Mouse (Mus musculus): ENCODE results near the gene Camk2g. TPM values are rescaled to one million over a fixed set of nuclear protein-coding genes. Genes with fewer than 3 reads are reported as not detected.

Gene Camk2g
- polyA plus RNA-seq, 2 experiments = 3.9 to 5.4 TPM

- no peak overlapping the region for H3K27ac ChIP-seq
- 64% methylated on average over 2 of the region's 2 CpGs for WGBS (ENCODE audit: insufficient replicate concordance)
- TF ChIP-seq EP300 (IDR thresholded peaks at IDR 0.05; ENCODE audit: low read depth) (no peak), CTCF (IDR thresholded peaks at IDR 0.05; ENCODE audit: low read depth) (no peak)
- no peaks in the 10 kb centered on the region for H3K27me3 ChIP-seq (ENCODE audit: control insufficient read depth, insufficient read depth, low read length)
- no peak overlapping the region for H3K4me2 ChIP-seq (ENCODE audit: low read depth)
- no peaks in the 10 kb centered on the region for H3K9me3 ChIP-seq (ENCODE audit: control insufficient read depth, low read length)
- H3K36me3 ChIP-seq (replicated peaks; ENCODE audit: control insufficient read depth, insufficient read depth, low read depth) = no peaks in the 10 kb centered on the region
- H3K9ac ChIP-seq (replicated peaks) = no peak overlapping the region
- ATAC-seq (ENCODE audit: insufficient read depth) (no peak), DNase-seq (ENCODE audit: low read depth in 3 of 3, low spot score in 3 of 3) (no peak)
- peaks cover 0 to 2% of the 10 kb centered on the region in 2 experiments; a peak in 1 of 4 replicates for H3K4me1 ChIP-seq (replicated peaks; ENCODE audit: control insufficient read depth in 2 of 2, insufficient read depth in 2 of 2, low read length in 1 of 2)
- H3K4me3 ChIP-seq (ENCODE audit: insufficient read depth in 1 of 2, low read depth in 2 of 2, low read length in 2 of 2) = no peak overlapping the region
Observed at GRCm38 (mm10) chr14:20825516-20825915, 31.6 kb upstream of the Camk2g start.

GRCm38 (mm10) chr14:20824517-20824916, 30.6 kb upstream of the Camk2g start:
- no peaks in the 10 kb centered on the region for H3K9me3 ChIP-seq (ENCODE audit: control insufficient read depth, low read length)
- no peak overlapping the region for H3K9ac ChIP-seq (replicated peaks)
- ATAC-seq (ENCODE audit: insufficient read depth) (no peak), DNase-seq (ENCODE audit: low read depth in 3 of 3, low spot score in 3 of 3) (no peak)
- no peak overlapping the region for H3K4me2 ChIP-seq (ENCODE audit: low read depth)
- no peak overlapping the region for H3K27ac ChIP-seq
- peaks cover 0 to under 1% of the 10 kb centered on the region in 2 experiments; a peak in 1 of 4 replicates for H3K4me1 ChIP-seq (replicated peaks; ENCODE audit: control insufficient read depth in 2 of 2, insufficient read depth in 2 of 2, low read length in 1 of 2)
- WGBS (ENCODE audit: insufficient replicate concordance) = 55% methylated on average over 1 of the region's 1 CpGs
- no peak overlapping the region for H3K4me3 ChIP-seq (ENCODE audit: insufficient read depth in 1 of 2, low read depth in 2 of 2, low read length in 2 of 2)
- no peaks in the 10 kb centered on the region for H3K36me3 ChIP-seq (replicated peaks; ENCODE audit: control insufficient read depth, insufficient read depth, low read depth)
- no peak for TF ChIP-seq CTCF (IDR thresholded peaks at IDR 0.05; ENCODE audit: low read depth)
- H3K27me3 ChIP-seq (ENCODE audit: control insufficient read depth, insufficient read depth, low read length) = no peaks in the 10 kb centered on the region

GRCm38 (mm10) chr14:20815448-20815847, 21.6 kb upstream of the Camk2g start:
- Histone ChIP-seq H3K4me1 (replicated peaks; ENCODE audit: control insufficient read depth in 2 of 2, insufficient read depth in 2 of 2, low read length in 1 of 2) (0 out of 4 replicates have a peak, but pooled peaks cover 0 to 2% of the 10 kb centered on the region in 2 experiments), H3K36me3 (replicated peaks; ENCODE audit: control insufficient read depth, insufficient read depth, low read depth) (no peaks in the 10 kb centered on the region), H3K9me3 (ENCODE audit: control insufficient read depth, low read length) (no peaks in the 10 kb centered on the region), H3K4me2 (ENCODE audit: low read depth) (no peak overlapping the region), H3K27ac (no peak overlapping the region), H3K4me3 (ENCODE audit: insufficient read depth in 1 of 2, low read depth in 2 of 2, low read length in 2 of 2) (no peak overlapping the region), H3K27me3 (ENCODE audit: control insufficient read depth, insufficient read depth, low read length) (no peaks in the 10 kb centered on the region), H3K9ac (replicated peaks) (no peak overlapping the region)
- 54% methylated on average over 3 of the region's 3 CpGs for WGBS (ENCODE audit: insufficient replicate concordance)
- DNase-seq (ENCODE audit: low read depth in 3 of 3, low spot score in 3 of 3) = no peak
- ATAC-seq (ENCODE audit: insufficient read depth) = no peak
- TF ChIP-seq CTCF (IDR thresholded peaks at IDR 0.05; ENCODE audit: low read depth) (no peak), EP300 (IDR thresholded peaks at IDR 0.05; ENCODE audit: low read depth) (no peak)

GRCm38 (mm10) chr14:20811779-20812406, 18.0 kb upstream of the Camk2g start:
- DNase-seq (ENCODE audit: low read depth in 3 of 3, low spot score in 3 of 3) = no peak
- TF ChIP-seq CTCF (IDR thresholded peaks at IDR 0.05; ENCODE audit: low read depth) (no peak), EP300 (IDR thresholded peaks at IDR 0.05; ENCODE audit: low read depth) (no peak)
- H3K4me2 ChIP-seq (ENCODE audit: low read depth) = no peak overlapping the region
- H3K36me3 ChIP-seq (replicated peaks; ENCODE audit: control insufficient read depth, insufficient read depth, low read depth) = no peaks in the 10 kb centered on the region
- H3K4me3 ChIP-seq (ENCODE audit: insufficient read depth in 1 of 2, low read depth in 2 of 2, low read length in 2 of 2) = no peak overlapping the region
- no peak overlapping the region for H3K9ac ChIP-seq (replicated peaks)
- no peaks in the 10 kb centered on the region for H3K9me3 ChIP-seq (ENCODE audit: control insufficient read depth, low read length)
- peaks cover 0 to 6% of the 10 kb centered on the region in 2 experiments; a peak in 2 of 4 replicates for H3K4me1 ChIP-seq (replicated peaks; ENCODE audit: control insufficient read depth in 2 of 2, insufficient read depth in 2 of 2, low read length in 1 of 2)
- WGBS (ENCODE audit: insufficient replicate concordance) = 59% methylated on average over 7 of the region's 7 CpGs
- H3K27me3 ChIP-seq (ENCODE audit: control insufficient read depth, insufficient read depth, low read length) = no peaks in the 10 kb centered on the region
- no peak overlapping the region for H3K27ac ChIP-seq
- no peak for ATAC-seq (ENCODE audit: insufficient read depth)

- Histone ChIP-seq H3K27ac (no peak overlapping the region), H3K27me3 (ENCODE audit: control insufficient read depth, insufficient read depth, low read length) (no peaks in the 10 kb centered on the region), H3K36me3 (replicated peaks; ENCODE audit: control insufficient read depth, insufficient read depth, low read depth) (no peaks in the 10 kb centered on the region), H3K9ac (replicated peaks) (no peak overlapping the region), H3K4me3 (ENCODE audit: insufficient read depth in 1 of 2, low read depth in 2 of 2, low read length in 2 of 2) (no peak overlapping the region), H3K4me1 (replicated peaks; ENCODE audit: control insufficient read depth in 2 of 2, insufficient read depth in 2 of 2, low read length in 1 of 2) (peaks cover 0 to 6% of the 10 kb centered on the region in 2 experiments; a peak in 2 of 4 replicates), H3K4me2 (ENCODE audit: low read depth) (no peak overlapping the region), H3K9me3 (ENCODE audit: control insufficient read depth, low read length) (no peaks in the 10 kb centered on the region)
- no peak for ATAC-seq (ENCODE audit: insufficient read depth)
- no peak for TF ChIP-seq EP300 (IDR thresholded peaks at IDR 0.05; ENCODE audit: low read depth)
- TF ChIP-seq CTCF (IDR thresholded peaks at IDR 0.05; ENCODE audit: low read depth) = no peak
- DNase-seq (ENCODE audit: low read depth in 3 of 3, low spot score in 3 of 3) = no peak
- 37% methylated on average over 8 of the region's 8 CpGs for WGBS (ENCODE audit: insufficient replicate concordance)
Observed at GRCm38 (mm10) chr14:20811236-20811635, 17.3 kb upstream of the Camk2g start.

Measured in liver, embryonic 14.5 days (tissue).